Mouse (Mus musculus): ENCODE measurements around the gene Timm50. TPM values are rescaled to one million over a fixed set of nuclear protein-coding genes. Genes with fewer than 3 reads are reported as not detected.

The Timm50 gene
- total and polyA plus RNA-seq, 3 experiments: 86.3 to 145 (median 126) TPM

DNA sequence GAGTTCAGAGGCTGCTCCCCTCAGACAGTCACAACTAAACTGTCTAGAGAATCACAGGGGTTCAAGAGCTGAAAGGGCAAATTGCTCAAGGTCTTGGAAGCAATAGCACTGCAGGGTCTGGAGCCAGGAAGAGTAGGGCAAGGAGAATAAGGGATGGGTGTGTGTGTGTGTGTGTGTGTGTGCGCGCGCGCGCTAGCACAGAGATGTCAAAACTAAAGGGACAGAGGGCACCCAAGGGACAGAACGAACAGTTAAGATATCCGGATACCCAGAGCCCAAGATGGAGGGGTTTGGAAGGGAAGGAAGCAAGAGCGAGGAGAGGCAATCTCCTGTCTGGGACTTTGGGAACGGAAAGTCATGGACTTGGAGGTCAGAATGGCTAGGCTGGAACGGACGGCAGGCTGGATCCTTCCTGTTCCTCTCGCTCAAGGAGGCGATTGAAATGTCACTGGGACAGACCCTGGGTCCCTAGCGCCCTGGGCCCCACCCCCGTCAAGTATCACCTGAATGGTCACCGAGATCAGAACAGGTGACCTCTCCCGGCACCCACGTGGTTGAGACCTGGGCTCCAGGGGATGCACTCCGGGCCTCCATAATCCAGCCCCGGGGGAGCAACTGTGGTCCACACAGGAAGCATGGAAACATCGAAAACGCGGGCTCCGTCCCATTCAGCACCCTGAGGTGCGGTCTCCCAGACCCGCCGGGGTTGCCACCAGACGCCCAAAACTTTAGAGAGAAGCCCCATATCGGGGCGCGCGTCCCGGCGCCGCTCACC, 534 bp downstream of the Timm50 start:
- no peaks in the 10 kb centered on the region for H3K27me3 ChIP-seq (replicated peaks)
- peaks cover 55 to 66% of the 10 kb centered on the region in 2 experiments for H3K36me3 ChIP-seq (replicated peaks in 1 of 2; ENCODE audit: control insufficient read depth in 1 of 2, insufficient read depth in 1 of 2, low read length in 1 of 2)
- no peaks in the 10 kb centered on the region for H3K9me3 ChIP-seq (replicated peaks; ENCODE audit: low read length)
- H3K79me2 ChIP-seq (replicated peaks; ENCODE audit: control insufficient read depth, extremely low read depth, insufficient read depth, poor library complexity, severe bottlenecking): peaks cover 17% of the 10 kb centered on the region
- dilution Hi-C loops (cut with MboI; ENCODE audit: extremely low pct_ligation_motif_present, extremely low pct_unique_long_range_greater_than_20kb, low sequenced_read_pairs) (no loop called here), in situ Hi-C loops (cut with MboI; ENCODE audit: low pct_ligation_motif_present, low pct_unique_long_range_greater_than_20kb, low sequenced_read_pairs) (no loop called here)
- peak overlapping the region; percentile 88 for H3K4me2 ChIP-seq (ENCODE audit: insufficient read depth, low read depth, poor library complexity, severe bottlenecking)
- peak overlapping the region; percentile 87 to 94 (median 87) for H3K4me3 ChIP-seq (replicated peaks in 1 of 3; ENCODE audit: low read depth in 2 of 3, low read length in 2 of 3, poor library complexity in 1 of 3)
- TF ChIP-seq MAX (IDR thresholded peaks at IDR 0.05; ENCODE audit: low read length) (no peak; the same call in none of the 2 replicates), NELFE (IDR thresholded peaks at IDR 0.05; ENCODE audit: low read depth, low read length) (no peak), BHLHE40 (IDR thresholded peaks at IDR 0.05; ENCODE audit: low read depth, low read length) (no peak), NRF1 (IDR thresholded peaks at IDR 0.05; ENCODE audit: low read depth, low read length) (0 out of 2 replicates have a peak, but pooled peaks have one; percentile 36)
- peak; percentile 34 for DNase-seq (ENCODE audit: extremely low read depth)
- H3K9ac ChIP-seq (ENCODE audit: insufficient read depth, low read depth): peak overlapping the region; percentile 90
- H3K4me1 ChIP-seq (ENCODE audit: control insufficient read depth in 1 of 2, insufficient read depth in 2 of 2): peaks cover 3 to 12% of the 10 kb centered on the region in 2 experiments; a peak in 3 of 4 replicates
- no peak overlapping the region for H3K27ac ChIP-seq (ENCODE audit: insufficient read depth, low read depth)

- Histone ChIP-seq H3K9me3 (replicated peaks; ENCODE audit: low read length) (no peaks in the 10 kb centered on the region), H3K4me2 (ENCODE audit: insufficient read depth, low read depth, poor library complexity, severe bottlenecking) (no peak overlapping the region), H3K4me1 (ENCODE audit: control insufficient read depth in 1 of 2, insufficient read depth in 2 of 2) (peaks cover 3 to 12% of the 10 kb centered on the region in 2 experiments; a peak in 3 of 4 replicates), H3K36me3 (replicated peaks in 1 of 2; ENCODE audit: control insufficient read depth in 1 of 2, insufficient read depth in 1 of 2, low read length in 1 of 2) (peaks cover 50 to 66% of the 10 kb centered on the region in 2 experiments), H3K4me3 (replicated peaks in 1 of 3; ENCODE audit: low read depth in 2 of 3, low read length in 2 of 3, poor library complexity in 1 of 3) (no peak overlapping the region), H3K79me2 (replicated peaks; ENCODE audit: control insufficient read depth, extremely low read depth, insufficient read depth, poor library complexity, severe bottlenecking) (peaks cover 17% of the 10 kb centered on the region), H3K27ac (ENCODE audit: insufficient read depth, low read depth) (no peak overlapping the region), H3K27me3 (replicated peaks) (no peaks in the 10 kb centered on the region), H3K9ac (ENCODE audit: insufficient read depth, low read depth) (no peak overlapping the region)
- TF ChIP-seq UBTF (IDR thresholded peaks at IDR 0.05; ENCODE audit: low read depth, low read length) (no peak), POLR2AphosphoS2 (IDR thresholded peaks at IDR 0.05; ENCODE audit: low read depth, low read length) (no peak), ZNF384 (IDR thresholded peaks at IDR 0.05; ENCODE audit: low read depth, low read length) (no peak), BHLHE40 (IDR thresholded peaks at IDR 0.05; ENCODE audit: low read depth, low read length) (no peak), CTCF (conservative IDR thresholded peaks at IDR 0.05 in 1 of 2, IDR thresholded peaks at IDR 0.05 in 1 of 2; ENCODE audit: low read depth in 2 of 2, low read length in 2 of 2) (no peak), CHD1 (IDR thresholded peaks at IDR 0.05; ENCODE audit: low read depth, low read length) (no peak), HCFC1 (IDR thresholded peaks at IDR 0.05; ENCODE audit: low read depth, low read length) (no peak), ZKSCAN1 (IDR thresholded peaks at IDR 0.05; ENCODE audit: borderline replicate concordance, low read depth, low read length) (no peak), SMC3 (IDR thresholded peaks at IDR 0.05; ENCODE audit: low read depth, low read length) (no peak), PAX5 (IDR thresholded peaks at IDR 0.05; ENCODE audit: low read length) (no peak), EP300 (IDR thresholded peaks at IDR 0.05; ENCODE audit: low read length) (no peak), CHD2 (IDR thresholded peaks at IDR 0.05; ENCODE audit: low read length) (no peak), MAX (IDR thresholded peaks at IDR 0.05; ENCODE audit: low read length) (no peak), JUND (conservative IDR thresholded peaks at IDR 0.05; ENCODE audit: low read depth, low read length) (no peak), GABPA (IDR thresholded peaks at IDR 0.05; ENCODE audit: insufficient replicate concordance, low read depth, low read length) (no peak), MAZ (IDR thresholded peaks at IDR 0.05; ENCODE audit: low read depth, low read length) (no peak)
- in situ Hi-C loops (cut with MboI; ENCODE audit: low pct_ligation_motif_present, low pct_unique_long_range_greater_than_20kb, low sequenced_read_pairs): no loop called here
- no peak for DNase-seq (ENCODE audit: extremely low read depth)
- dilution Hi-C loops (cut with MboI; ENCODE audit: extremely low pct_ligation_motif_present, extremely low pct_unique_long_range_greater_than_20kb, low sequenced_read_pairs): no loop called here
Measured at GRCm38 (mm10) chr7:28309737-28310136, 2.1 kb downstream of the Timm50 start.

All from CH12.LX (cell line).